Mouse (Mus musculus) lung, postnatal 0 days (tissue): ENCODE data around the gene Sgip1.

Experiments
- CTCF ChIP-seq: IDR thresholded peaks from 2 replicates; pipeline ENCODE4 v1.5.1; 2016; ENCODE audit warnings: antibody characterized with exemption, mild to moderate bottlenecking
- EP300 ChIP-seq: IDR thresholded peaks from 2 replicates; pipeline ENCODE4 v1.6.1; 2016; ENCODE audit warnings: antibody characterized with exemption, mild to moderate bottlenecking, control low read depth

DNA sequence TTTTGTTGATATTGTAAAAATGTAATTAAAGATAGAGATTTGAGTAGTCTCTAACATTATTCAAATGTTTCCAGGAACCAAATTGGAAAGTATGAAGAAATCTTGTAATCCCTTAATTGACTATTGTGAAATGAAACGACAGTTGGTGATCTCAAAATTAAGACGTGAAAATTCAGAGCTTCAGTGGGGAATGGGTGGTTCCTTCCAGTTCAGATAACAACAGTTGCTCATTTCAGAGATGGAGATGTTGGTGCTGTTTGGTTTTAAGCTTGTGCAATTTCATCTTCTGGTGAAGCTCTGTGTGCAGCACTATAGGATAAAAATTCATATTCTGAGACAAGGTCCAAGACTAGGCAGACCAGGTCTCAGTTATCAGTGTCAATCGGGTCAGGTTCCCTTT lies 231.0 kb downstream of the Sgip1 start:
- TF ChIP-seq EP300 (no peak), CTCF (no peak)
